ENCODE assay signal across 26 mouse cellular contexts in the genomic region with DNA sequence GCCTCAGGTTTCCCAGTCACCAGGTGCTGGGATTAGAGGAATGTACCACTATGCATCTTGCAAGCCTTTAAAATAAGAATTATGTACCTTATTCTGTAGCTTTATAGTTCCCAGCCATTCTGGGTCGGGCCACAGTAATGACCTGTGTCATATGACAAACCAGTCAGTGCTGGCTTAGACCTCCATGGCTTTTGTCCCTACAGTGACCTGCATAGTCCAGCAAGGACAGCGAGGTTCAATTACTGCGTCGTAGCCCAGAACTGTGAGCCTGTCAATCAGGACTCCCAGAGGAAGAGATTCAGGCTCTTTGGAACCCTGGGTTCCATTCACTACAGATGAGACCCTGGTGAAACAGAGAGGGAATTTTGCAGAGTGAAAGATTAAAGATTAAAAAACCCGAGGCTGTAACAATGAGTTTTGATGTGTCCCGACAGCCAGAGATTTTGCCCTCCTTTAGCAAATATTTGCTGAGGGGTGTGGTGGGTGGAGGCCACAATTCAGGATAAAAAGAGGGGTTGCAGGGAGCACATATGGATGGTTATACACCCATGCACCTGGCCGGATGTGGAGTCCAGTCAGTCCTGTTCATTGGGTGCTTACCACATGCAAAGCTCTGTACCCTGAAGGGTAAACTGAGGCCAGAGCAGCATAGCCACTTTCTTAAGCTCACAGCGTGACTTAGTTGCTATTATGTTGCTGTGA. TPM values are rescaled to one million over a fixed set of nuclear protein-coding genes. Genes with fewer than 3 reads are reported as not detected.
DNase-seq lines count a peak whose midpoint lies in the region; ATAC-seq and TF ChIP-seq lines count a peak whose summit lies in the region.
"Had no signal": no experiment of that assay in that cellular context is flagged by ENCODE, and none has a peak within 500 bp of the region (broad histone marks: within the 10 kb centered on the region; RNA-seq: fewer than 3 reads in every experiment).

No protein-coding gene starts in this region.

- H3K79me2 ChIP-seq in heart, adult 2 months (replicated peaks; ENCODE audit: control insufficient read depth, insufficient read depth, low read length): no peaks in the 10 kb centered on the region

- WGBS in liver, embryonic 12.5 days (ENCODE audit: insufficient replicate concordance): 69% methylated on average over 8 of the region's 8 CpGs
- WGBS in large intestine, adult 2 months: 33% methylated on average over 8 of the region's 8 CpGs
- 62% methylated on average over 8 of the region's 8 CpGs for WGBS in stomach, embryonic 15.5 days
- 79% methylated on average over 8 of the region's 8 CpGs for WGBS in heart, adult 2 months

- H3K4me1 ChIP-seq in liver, embryonic 12.5 days: peaks cover 14% of the 10 kb centered on the region
- no peaks in the 10 kb centered on the region for H3K4me1 ChIP-seq in stomach, embryonic 15.5 days
- no peaks in the 10 kb centered on the region for H3K4me1 ChIP-seq in heart, adult 2 months (ENCODE audit: control insufficient read depth, insufficient read depth, low read length)
- H3K4me1 ChIP-seq: embryonic facial prominence, embryonic 10.5 days; hindbrain, embryonic 12.5 days; hindbrain, embryonic 15.5 days had no signal

- no peak overlapping the region for H3K4me3 ChIP-seq in liver, embryonic 12.5 days
- no peak overlapping the region for H3K4me3 ChIP-seq in stomach, embryonic 15.5 days (replicated peaks)
- no peak overlapping the region for H3K4me3 ChIP-seq in heart, adult 2 months
- H3K4me3 ChIP-seq: embryonic facial prominence, embryonic 10.5 days; embryonic facial prominence, embryonic 13.5 days; erythroblast, embryonic 14.5 days; gastrocnemius, adult 2 months; hindbrain, embryonic 12.5 days; hindbrain, embryonic 15.5 days had no signal

- H3K4me2 ChIP-seq in liver, embryonic 12.5 days: no peak overlapping the region
- no peak overlapping the region for H3K4me2 ChIP-seq in stomach, embryonic 15.5 days
- H3K4me2 ChIP-seq: embryonic facial prominence, embryonic 13.5 days; heart, embryonic 11.5 days; hindbrain, embryonic 12.5 days; hindbrain, embryonic 15.5 days had no signal

- DNase-seq in liver: no peak
- DNase-seq in large intestine, adult 2 months (ENCODE audit: low read depth, low spot score): peak; percentile 92
- DNase-seq in heart, adult 2 months: no peak
- DNase-seq in right cerebral cortex, postnatal 25 days: no peak
- no peak for DNase-seq in heart, adult 11 months
- DNase-seq: adrenal gland, adult 8-10 months; adrenal gland, postnatal 25 days; cerebellum, adult 11-12 months; cerebellum, adult 8-10 months; cerebellum, postnatal 10 days; cerebellum, postnatal 36 days; embryo, embryonic 11 days; forebrain, postnatal 0 days; gastrocnemius, adult 2 months; gastrocnemius, postnatal 14 days had no signal

- H3K36me3 ChIP-seq in liver, embryonic 12.5 days: no peaks in the 10 kb centered on the region
- H3K36me3 ChIP-seq in stomach, embryonic 15.5 days: no peaks in the 10 kb centered on the region
- no peaks in the 10 kb centered on the region for H3K36me3 ChIP-seq in heart, adult 2 months (ENCODE audit: control insufficient read depth, insufficient read depth, low read length)
- H3K36me3 ChIP-seq: embryonic facial prominence, embryonic 10.5 days; embryonic facial prominence, embryonic 13.5 days; hindbrain, embryonic 12.5 days; hindbrain, embryonic 15.5 days had no signal

- H3K9ac ChIP-seq in liver, embryonic 12.5 days: no peak overlapping the region
- H3K9ac ChIP-seq in stomach, embryonic 15.5 days: no peak overlapping the region
- H3K9ac ChIP-seq in heart, adult 2 months (ENCODE audit: low read depth, low read length): no peak overlapping the region
- H3K9ac ChIP-seq: embryonic facial prominence, embryonic 13.5 days; forebrain, postnatal 0 days; hindbrain, embryonic 12.5 days; hindbrain, embryonic 15.5 days had no signal

- no peak for TF ChIP-seq EP300 in heart, adult 2 months (IDR thresholded peaks at IDR 0.05; ENCODE audit: insufficient read depth, low read depth, low read length)

- no peak for TF ChIP-seq CTCF in heart, adult 2 months (IDR thresholded peaks at IDR 0.05)

- TF ChIP-seq POLR2A in heart, adult 2 months (IDR thresholded peaks at IDR 0.05; ENCODE audit: insufficient read depth, low read depth, low read length): no peak

- no peaks in the 10 kb centered on the region for H3K9me3 ChIP-seq in liver, embryonic 12.5 days (replicated peaks)
- H3K9me3 ChIP-seq in stomach, embryonic 15.5 days: no peaks in the 10 kb centered on the region
- H3K9me3 ChIP-seq: embryonic facial prominence, embryonic 10.5 days; embryonic facial prominence, embryonic 13.5 days; hindbrain, embryonic 12.5 days; hindbrain, embryonic 15.5 days had no signal

- H3K27me3 ChIP-seq in liver, embryonic 12.5 days (replicated peaks): no peaks in the 10 kb centered on the region
- no peaks in the 10 kb centered on the region for H3K27me3 ChIP-seq in stomach, embryonic 15.5 days (replicated peaks)
- no peaks in the 10 kb centered on the region for H3K27me3 ChIP-seq in heart, adult 2 months (ENCODE audit: control insufficient read depth, insufficient read depth, low read length)
- H3K27me3 ChIP-seq: embryonic facial prominence, embryonic 13.5 days; hindbrain, embryonic 12.5 days; hindbrain, embryonic 15.5 days had no signal

- intact Hi-C loops in heart, adult 2 months (cut with DNase I): no loop called here

- ATAC-seq in liver, embryonic 12.5 days: 0 out of 2 replicates have a peak, but pooled peaks have one; percentile 24
- ATAC-seq in stomach, embryonic 15.5 days (ENCODE audit: insufficient read depth, low FRiP score, low read depth): peak; percentile 80
- ATAC-seq in granulocyte monocyte progenitor cell, adult 5-6 weeks (replicated peaks; ENCODE audit: poor library complexity, severe bottlenecking): no peak
- ATAC-seq: activated CD4-positive, CD25-positive, alpha-beta regulatory T cell, adult 4 months; forebrain, embryonic 14.5 days; forebrain, postnatal 0 days had no signal

- H3K27ac ChIP-seq in liver, embryonic 12.5 days: no peak overlapping the region
- H3K27ac ChIP-seq in stomach, embryonic 15.5 days: peak overlapping the region; percentile 74
- no peak overlapping the region for H3K27ac ChIP-seq in heart, adult 2 months
- H3K27ac ChIP-seq: embryonic facial prominence, embryonic 10.5 days; embryonic facial prominence, embryonic 13.5 days; gastrocnemius, adult 2 months; hindbrain, embryonic 12.5 days; hindbrain, embryonic 15.5 days had no signal

RNA-seq across cellular contexts. Expression of gene Cracr2a, which starts 10.9 kb away (rescaled TPM):
- polyA plus RNA-seq in liver, embryonic 12.5 days (2016; fragmentation: Nextera tagmentation; extraction: Ambion mirVana): 1.3 and 1.7 TPM in 2 replicates
- 4.0 and 6.4 TPM in 2 replicates for polyA plus RNA-seq in large intestine, adult 2 months (2012; rRNA removed)
- 2.4 and 2.8 TPM in 2 replicates for polyA plus RNA-seq in stomach, embryonic 15.5 days (2015; fragmentation: Nextera tagmentation; extraction: Ambion mirVana)
- total RNA-seq in heart, adult 2 months (2021): 1 to 10 TPM; 1.1 to 1.4 TPM
- polyA plus RNA-seq in heart, adult 2 months (2012; rRNA removed): 1.4 and 1.5 TPM in 2 replicates
- 8.6 and 9.4 TPM in 2 replicates for total RNA-seq in granulocyte monocyte progenitor cell, adult 5-6 weeks (2014; fragmentation: Nextera tagmentation)
- 9.5 and 9.6 TPM in 2 replicates for total RNA-seq in granulocyte monocyte progenitor cell, adult 5-6 weeks (2017)
